Mouse (Mus musculus): ENCODE results near the gene Lrig1.

Gene Lrig1

GRCm38 (mm10) chr6:94676300-94676699, 23.7 kb downstream of the Lrig1 start:
- DNase-seq (ENCODE audit: low spot score) = no peak

GRCm38 (mm10) chr6:94672426-94672825, 27.5 kb downstream of the Lrig1 start:
- no peak for DNase-seq (ENCODE audit: low spot score)

- no peak for DNase-seq (ENCODE audit: low spot score)
Measured at GRCm38 (mm10) chr6:94669370-94669769, 30.6 kb downstream of the Lrig1 start.

GRCm38 (mm10) chr6:94668204-94668863, 31.6 kb downstream of the Lrig1 start:
- DNase-seq (ENCODE audit: low spot score) = peak; percentile 44

- no peak for DNase-seq (ENCODE audit: low spot score)
Measured at GRCm38 (mm10) chr6:94667131-94667530, 32.8 kb downstream of the Lrig1 start.

GRCm38 (mm10) chr6:94666432-94667119, 33.4 kb downstream of the Lrig1 start:
- no peak for DNase-seq (ENCODE audit: low spot score)

GRCm38 (mm10) chr6:94665677-94666076, 34.3 kb downstream of the Lrig1 start:
- DNase-seq (ENCODE audit: low spot score) = no peak

- DNase-seq (ENCODE audit: low spot score) = no peak
Measured at GRCm38 (mm10) chr6:94665248-94665647, 34.7 kb downstream of the Lrig1 start.

GRCm38 (mm10) chr6:94664000-94664399, 36.0 kb downstream of the Lrig1 start:
- no peak for DNase-seq (ENCODE audit: low spot score)

- DNase-seq (ENCODE audit: low spot score) = no peak
Measured at GRCm38 (mm10) chr6:94661923-94662322, 38.0 kb downstream of the Lrig1 start.

- DNase-seq (ENCODE audit: low spot score) = no peak
Measured at GRCm38 (mm10) chr6:94661321-94661720, 38.6 kb downstream of the Lrig1 start.

- DNase-seq (ENCODE audit: low spot score) = no peak
Measured at GRCm38 (mm10) chr6:94659886-94660333, 40.0 kb downstream of the Lrig1 start.

GRCm38 (mm10) chr6:94658136-94658480, 41.9 kb downstream of the Lrig1 start:
- no peak for DNase-seq (ENCODE audit: low spot score)

GRCm38 (mm10) chr6:94657204-94658135, 42.5 kb downstream of the Lrig1 start:
- DNase-seq (ENCODE audit: low spot score) = no peak

GRCm38 (mm10) chr6:94655818-94656478, 44.0 kb downstream of the Lrig1 start:
- no peak for DNase-seq (ENCODE audit: low spot score)

GRCm38 (mm10) chr6:94653388-94654316, 46.3 kb downstream of the Lrig1 start:
- no peak for DNase-seq (ENCODE audit: low spot score)

GRCm38 (mm10) chr6:94652659-94653213, 47.2 kb downstream of the Lrig1 start:
- DNase-seq (ENCODE audit: low spot score) = no peak

GRCm38 (mm10) chr6:94651541-94651940, 48.4 kb downstream of the Lrig1 start:
- DNase-seq (ENCODE audit: low spot score) = no peak

GRCm38 (mm10) chr6:94649637-94650036, 50.3 kb downstream of the Lrig1 start:
- no peak for DNase-seq (ENCODE audit: low spot score)

- DNase-seq (ENCODE audit: low spot score) = no peak
Measured at GRCm38 (mm10) chr6:94648496-94648895, 51.5 kb downstream of the Lrig1 start.

Measured in embryo, embryonic 10.5 days (tissue).